Mouse (Mus musculus) neural tube, embryonic 15.5 days (tissue): Measurements from ENCODE around the gene Gdf5. TPM values are rescaled to one million over a fixed set of nuclear protein-coding genes. Genes with fewer than 3 reads are reported as not detected.
A peak's percentile ranks its signal among the peaks of the same experiment; 100 is the strongest.

Experiments
- ATAC-seq: fragments of 200-750 bp; cut with Nextera tagmentation; 2 replicates; pipeline ENCODE4 v1.8.0; 2017; ENCODE audit warnings: mild to moderate bottlenecking, moderate TSS enrichment, moderate library complexity; ENCODE audit not compliant: low FRiP score
- H3K27ac ChIP-seq: fragments of 300-500 bp; sonication (generic); replicated peaks from 2 replicates; pipeline ENCODE4 v1.5.1; 2015; ENCODE audit warnings: mild to moderate bottlenecking, inconsistent platforms
- H3K27me3 ChIP-seq: fragments of 300-500 bp; sonication (generic); replicated peaks from 2 replicates; pipeline ENCODE4 v1.6.1; 2015; ENCODE audit warnings: inconsistent platforms
- H3K36me3 ChIP-seq: fragments of 300-500 bp; sonication (generic); 2 replicates; pipeline ENCODE4 v1.6.1; 2015; ENCODE audit warnings: inconsistent platforms
- H3K4me1 ChIP-seq: fragments of 300-500 bp; sonication (generic); 2 replicates; pipeline ENCODE4 v1.6.1; 2015; ENCODE audit warnings: inconsistent platforms
- H3K4me2 ChIP-seq: fragments of 300-500 bp; sonication (generic); 2 replicates; pipeline ENCODE4 v1.6.1; 2015; ENCODE audit warnings: inconsistent platforms, mild to moderate bottlenecking, moderate library complexity
- H3K4me3 ChIP-seq: fragments of 300-500 bp; sonication (generic); replicated peaks from 2 replicates; pipeline ENCODE4 v1.5.1; 2015; ENCODE audit warnings: mild to moderate bottlenecking, inconsistent platforms
- H3K9ac ChIP-seq: fragments of 300-500 bp; sonication (generic); replicated peaks from 2 replicates; pipeline ENCODE4 v1.6.1; 2015; ENCODE audit warnings: mild to moderate bottlenecking, inconsistent platforms
- H3K9me3 ChIP-seq: fragments of 300-500 bp; sonication (generic); replicated peaks from 2 replicates; pipeline ENCODE4 v1.6.1; 2016; ENCODE audit warnings: inconsistent platforms
- WGBS: fragments of 180-500 bp; shearing (Covaris S2); methylation state at CpG from one replicate; pipeline ENCODE4 v1.1.7; 2015; ENCODE audit warnings: mixed read lengths; 5-methylcytosine and 5-hydroxymethylcytosine counted together
- polyA plus RNA-seq: library from polyadenylated mRNA; unstranded; fragments of >200 nt; fragmentation: Nextera tagmentation; extraction: Ambion mirVana; gene quantifications from 2 replicates; pipeline ENCODE4 v1.2.1, GENCODE M21; 2015

Gene Gdf5
- polyA plus RNA-seq, 1 experiment from 2014 or later, result 1.2 TPM

DNA sequence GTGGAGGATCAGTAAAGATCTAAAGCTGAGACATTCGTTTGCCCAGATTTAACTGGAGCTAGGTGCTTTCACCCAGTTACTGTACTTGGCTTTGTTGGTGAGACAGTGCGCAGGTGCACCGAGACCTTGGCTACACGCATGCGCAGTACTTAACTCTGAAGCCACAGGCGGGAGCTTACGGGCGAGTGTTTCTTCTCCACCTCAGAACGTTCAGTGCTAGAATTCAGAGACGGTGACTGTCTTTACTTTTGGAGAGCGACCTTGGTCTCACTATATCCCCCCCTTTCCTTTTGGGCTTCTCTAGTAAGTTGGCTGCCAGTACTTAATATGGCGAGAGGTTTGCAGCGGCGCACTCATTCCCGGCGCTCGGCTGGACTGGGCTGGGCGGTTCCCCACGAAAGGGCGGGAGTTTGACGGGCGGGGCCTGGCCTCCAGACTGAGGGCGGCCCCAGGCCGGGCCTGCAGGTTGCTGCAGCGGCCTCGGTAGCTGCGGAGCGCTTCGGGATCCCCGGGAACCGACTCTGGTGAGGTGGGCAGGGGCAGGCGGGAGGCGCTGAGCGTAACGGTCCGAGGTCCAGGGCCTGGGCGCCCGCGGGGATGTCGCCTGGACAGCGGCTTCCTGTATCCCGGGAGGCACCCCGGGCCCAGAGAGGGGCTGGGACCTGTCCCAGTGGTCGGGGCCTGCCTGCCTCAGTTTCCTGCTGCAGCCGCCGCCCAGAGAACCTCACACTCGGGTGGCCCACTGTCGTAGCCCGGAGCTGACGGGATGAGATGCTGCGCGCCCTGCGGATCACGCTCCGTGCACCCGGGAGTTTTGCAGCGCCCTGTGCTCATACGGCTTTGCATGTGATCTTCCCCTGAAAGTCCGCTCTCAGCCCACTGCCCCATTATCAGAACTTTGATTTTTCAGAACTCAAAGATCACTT, 11.2 kb upstream of the Gdf5 start, which contains the start of gene Cep250:
Gene Cep250 (plus strand): TSS at position 325 of the 926 bp plus-strand sequence.
- Histone ChIP-seq H3K9ac (peak within 1 kb of the TSS; percentile 96), H3K4me2 (peak within 1 kb of the TSS; percentile 58)
- WGBS, result under 1% methylated on average over 58 of the region's 59 CpGs

DNA sequence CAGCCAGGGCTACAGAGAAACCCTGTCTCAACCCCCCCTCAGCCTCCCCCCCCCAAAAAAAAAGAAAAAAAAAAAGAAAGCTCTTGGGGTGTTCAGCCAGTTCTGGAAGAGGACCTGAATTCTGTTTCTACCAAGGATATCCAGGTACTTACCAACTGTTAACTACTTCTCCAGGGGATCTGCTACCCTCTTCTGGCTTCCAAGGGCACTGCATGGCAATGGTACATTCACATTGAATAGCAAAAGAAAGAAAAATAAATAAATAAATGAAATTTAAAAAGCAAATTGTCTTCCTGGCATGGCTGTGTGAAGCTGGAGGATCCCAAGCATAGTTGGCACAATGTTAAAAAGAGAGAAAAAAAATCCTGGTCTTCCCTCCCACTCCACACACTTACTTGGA, 6.8 kb upstream of the Gdf5 start:
- Histone ChIP-seq H3K27ac (no peak overlapping the region), H3K4me2 (no peak overlapping the region), H3K27me3 (0 out of 2 replicates have a peak, but pooled peaks cover 4% of the 10 kb centered on the region), H3K4me1 (peaks cover 11% of the 10 kb centered on the region), H3K36me3 (no peaks in the 10 kb centered on the region), H3K4me3 (no peak overlapping the region), H3K9ac (no peak overlapping the region), H3K9me3 (no peaks in the 10 kb centered on the region)
- ATAC-seq, result no peak

More for the DNA sequence above, 11.2 kb upstream of the Gdf5 start, which contains the start of gene Cep250:
- Histone ChIP-seq H3K27me3 (0 out of 2 replicates have a peak, but pooled peaks cover 4% of the 10 kb centered on the region), H3K4me1 (peaks cover 14% of the 10 kb centered on the region), H3K27ac (peak within 1 kb of the TSS; percentile 96), H3K4me3 (peak within 1 kb of the TSS; percentile 95), H3K36me3 (no peaks in the 10 kb centered on the region), H3K9me3 (no peaks in the 10 kb centered on the region)
- peak; percentile 97 for ATAC-seq

DNA sequence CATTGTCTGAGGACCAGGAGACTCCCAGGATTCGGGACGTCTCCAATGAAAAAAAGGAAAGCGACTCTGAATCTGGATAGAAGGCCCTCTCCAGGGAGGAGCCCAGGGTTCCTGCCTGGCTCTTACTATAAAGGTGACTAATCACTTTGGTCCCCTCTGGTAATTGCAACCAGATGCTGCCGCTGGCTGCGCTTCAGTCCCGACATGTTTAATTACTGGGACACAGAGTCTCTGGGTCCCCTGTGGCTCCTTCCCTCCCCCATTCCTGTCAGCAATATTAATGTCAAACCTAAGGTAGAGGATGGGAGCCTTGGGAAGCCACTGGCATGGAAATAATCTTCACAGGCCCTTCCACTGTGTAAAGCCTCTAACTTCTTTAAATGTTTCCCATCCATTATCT, 4.2 kb upstream of the Gdf5 start:
- no peak overlapping the region; the same call in 1 of the 2 replicates for H3K27ac ChIP-seq
- ATAC-seq, result no peak
- no peaks in the 10 kb centered on the region for H3K27me3 ChIP-seq
- no peak overlapping the region for H3K4me2 ChIP-seq
- no peak overlapping the region; the same call in 1 of the 2 replicates for H3K9ac ChIP-seq
- H3K4me1 ChIP-seq, result peaks cover 22% of the 10 kb centered on the region
- H3K4me3 ChIP-seq, result no peak overlapping the region
- H3K36me3 ChIP-seq, result no peaks in the 10 kb centered on the region
- no peaks in the 10 kb centered on the region for H3K9me3 ChIP-seq
- WGBS, result 6% methylated on average over 6 of the region's 6 CpGs

DNA sequence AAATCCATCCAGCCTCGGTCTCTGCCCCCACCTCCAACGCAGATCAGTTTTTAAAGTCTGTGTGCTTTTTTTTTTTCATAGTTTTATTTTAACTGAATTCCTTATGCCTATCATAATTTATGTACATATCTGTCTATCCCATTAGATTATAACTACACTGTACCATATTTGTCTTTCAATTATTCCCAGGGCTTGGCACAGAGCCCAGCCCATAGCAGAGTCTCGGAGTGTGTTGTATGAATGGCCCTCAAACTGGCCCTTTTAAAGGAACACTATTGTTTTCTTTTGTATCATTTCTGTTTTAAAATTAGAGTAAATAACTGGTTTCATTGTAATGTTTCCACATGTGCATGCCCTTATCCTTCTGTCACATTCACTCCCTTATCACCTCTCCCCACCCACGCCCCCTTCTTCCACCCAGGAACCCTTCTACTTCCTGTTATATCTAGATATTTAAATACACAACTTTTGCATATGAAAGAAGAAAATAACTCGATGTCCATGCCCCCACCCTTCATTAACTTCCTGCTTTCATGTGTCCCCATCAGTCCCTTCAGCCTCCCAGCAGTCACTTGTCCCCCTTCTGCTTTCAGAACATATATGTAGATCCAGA, 2.3 kb upstream of the Gdf5 start:
- Histone ChIP-seq H3K9me3 (no peaks in the 10 kb centered on the region), H3K27ac (no peak overlapping the region), H3K9ac (no peak overlapping the region), H3K4me3 (no peak overlapping the region), H3K4me2 (no peak overlapping the region), H3K4me1 (peaks cover 32% of the 10 kb centered on the region), H3K27me3 (no peaks in the 10 kb centered on the region), H3K36me3 (no peaks in the 10 kb centered on the region)
- no peak for ATAC-seq
- 65% methylated on average over 5 of the region's 5 CpGs for WGBS

DNA sequence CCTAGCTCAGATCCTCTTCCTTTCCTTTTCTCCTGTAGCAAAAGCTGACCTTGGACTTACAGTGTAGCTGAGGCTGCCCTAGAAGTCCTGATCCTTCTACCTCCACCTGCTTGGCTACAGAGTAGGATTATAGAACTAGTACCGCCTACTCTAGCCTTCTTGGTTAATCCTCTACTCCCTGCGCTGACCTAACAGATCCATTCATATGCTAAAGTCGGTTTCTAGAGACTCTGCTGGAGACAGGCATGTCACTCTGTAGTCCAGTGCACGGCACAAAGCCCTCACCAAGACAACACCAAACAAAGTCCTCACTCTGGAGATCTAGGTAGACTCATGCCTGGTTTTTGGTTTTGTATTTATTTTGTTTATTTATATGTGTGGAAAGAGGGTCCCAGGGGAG, 1.3 kb upstream of the Gdf5 start:
- Histone ChIP-seq H3K4me1 (peaks cover 32% of the 10 kb centered on the region), H3K4me3 (no peak overlapping the region), H3K36me3 (no peaks in the 10 kb centered on the region), H3K27ac (no peak overlapping the region), H3K9ac (no peak overlapping the region), H3K27me3 (no peaks in the 10 kb centered on the region), H3K4me2 (no peak overlapping the region), H3K9me3 (no peaks in the 10 kb centered on the region)
- ATAC-seq, result no peak
- WGBS, result 12% methylated on average over 4 of the region's 4 CpGs

DNA sequence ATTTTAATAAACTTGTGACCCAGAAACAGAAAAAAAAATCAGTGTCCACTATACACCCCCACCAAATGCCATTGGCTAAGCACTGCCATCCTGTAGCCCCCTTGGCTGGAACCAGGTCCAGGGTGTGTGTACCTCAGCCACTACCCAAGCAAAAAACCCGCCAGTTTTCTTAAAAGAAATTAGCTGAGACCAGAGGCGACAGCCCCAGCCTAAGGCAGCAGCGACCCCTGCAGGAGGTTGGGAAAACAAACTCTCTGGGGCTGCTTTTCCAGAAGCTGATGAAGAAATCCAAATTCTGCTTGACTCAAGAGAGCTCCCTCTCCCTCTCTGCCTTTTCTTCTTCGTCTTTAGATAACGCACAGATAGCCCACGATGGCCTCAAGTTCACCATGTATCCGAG, 902 bp upstream of the Gdf5 start:
- no peak for ATAC-seq
- Histone ChIP-seq H3K4me3 (no peak overlapping the region), H3K9me3 (no peaks in the 10 kb centered on the region), H3K27ac (no peak overlapping the region), H3K36me3 (no peaks in the 10 kb centered on the region), H3K4me1 (peaks cover 32% of the 10 kb centered on the region), H3K27me3 (no peaks in the 10 kb centered on the region), H3K9ac (no peak overlapping the region), H3K4me2 (no peak overlapping the region)
- WGBS, result 6% methylated on average over 7 of the region's 7 CpGs

GRCm38 (mm10) chr2:155945580-155945979, 413 bp upstream of the Gdf5 start:
- H3K9me3 ChIP-seq, result no peaks in the 10 kb centered on the region
- no peak overlapping the region for H3K27ac ChIP-seq
- H3K36me3 ChIP-seq, result no peaks in the 10 kb centered on the region
- no peak overlapping the region for H3K4me2 ChIP-seq
- WGBS, result 41% methylated on average over 5 of the region's 5 CpGs
- peaks cover 32% of the 10 kb centered on the region for H3K4me1 ChIP-seq
- no peaks in the 10 kb centered on the region for H3K27me3 ChIP-seq
- no peak overlapping the region for H3K4me3 ChIP-seq
- ATAC-seq, result no peak
- H3K9ac ChIP-seq, result no peak overlapping the region

GRCm38 (mm10) chr2:155944685-155945084, 482 bp downstream of the Gdf5 start:
- no peaks in the 10 kb centered on the region for H3K9me3 ChIP-seq
- H3K4me2 ChIP-seq, result 0 out of 2 replicates have a peak overlapping the region, but pooled peaks have one; percentile 11
- ATAC-seq, result no peak
- no peaks in the 10 kb centered on the region for H3K36me3 ChIP-seq
- H3K9ac ChIP-seq, result no peak overlapping the region
- peaks cover 28% of the 10 kb centered on the region for H3K4me1 ChIP-seq
- no peak overlapping the region for H3K27ac ChIP-seq
- H3K4me3 ChIP-seq, result no peak overlapping the region
- H3K27me3 ChIP-seq, result no peaks in the 10 kb centered on the region
- WGBS, result 83% methylated on average over 4 of the region's 4 CpGs

DNA sequence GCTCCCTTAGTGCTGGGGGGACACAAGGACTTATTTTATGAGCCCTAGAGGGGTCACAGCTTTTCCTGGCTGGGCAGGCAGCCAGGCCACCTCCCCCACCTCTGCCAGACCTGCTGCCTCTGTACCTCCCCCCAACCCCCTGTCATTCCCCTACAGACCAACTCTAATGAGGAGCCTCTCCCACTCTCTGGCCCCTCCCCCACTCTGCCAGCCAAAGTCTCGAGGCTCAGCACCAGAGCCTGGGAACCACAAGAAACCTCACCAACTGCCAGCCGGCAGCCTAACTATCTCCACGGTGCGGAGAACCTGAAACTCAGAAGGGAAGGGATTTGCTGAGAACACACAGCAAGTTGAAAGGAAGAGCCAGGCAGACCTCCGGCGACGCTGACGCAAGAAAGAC, 1.7 kb downstream of the Gdf5 start:
- no peak for ATAC-seq
- no peaks in the 10 kb centered on the region for H3K27me3 ChIP-seq

GRCm38 (mm10) chr2:155941697-155942442, 3.3 kb downstream of the Gdf5 start:
- Histone ChIP-seq H3K4me2 (no peak overlapping the region), H3K4me3 (no peak overlapping the region), H3K9me3 (no peaks in the 10 kb centered on the region), H3K27me3 (no peaks in the 10 kb centered on the region), H3K36me3 (no peaks in the 10 kb centered on the region), H3K27ac (no peak overlapping the region), H3K4me1 (peaks cover 22% of the 10 kb centered on the region), H3K9ac (no peak overlapping the region)
- no peak for ATAC-seq
- WGBS, result 92% methylated on average over 40 of the region's 40 CpGs

More for the DNA sequence above, 1.7 kb downstream of the Gdf5 start:
- WGBS, result 2% methylated on average over 8 of the region's 8 CpGs
- Histone ChIP-seq H3K4me2 (peak overlapping the region; percentile 35), H3K9ac (no peak overlapping the region), H3K4me1 (peaks cover 22% of the 10 kb centered on the region), H3K36me3 (no peaks in the 10 kb centered on the region), H3K9me3 (no peaks in the 10 kb centered on the region), H3K4me3 (no peak overlapping the region; the same call in 1 of the 2 replicates), H3K27ac (no peak overlapping the region)

- Histone ChIP-seq H3K9me3 (no peaks in the 10 kb centered on the region), H3K4me3 (no peak within 1 kb of the TSS), H3K27ac (no peak within 1 kb of the TSS), H3K4me1 (peaks cover 22% of the 10 kb centered on the region), H3K36me3 (no peaks in the 10 kb centered on the region), H3K27me3 (no peaks in the 10 kb centered on the region), H3K4me2 (no peak within 1 kb of the TSS), H3K9ac (no peak within 1 kb of the TSS)
- WGBS, result 90% methylated on average over 3 of the region's 3 CpGs
- ATAC-seq, result no peak
Observed at GRCm38 (mm10) chr2:155940681-155941080, 4.5 kb downstream of the Gdf5 start, which contains the start of gene Gm15557. Gene Gm15557 (plus strand): TSS chr2:155940728.
